Comparison of ENCODE assay signal across 8 mouse cellular contexts in genomic region chr11:75620136-75620780, GRCm38 (mm10). TPM values are rescaled to one million over a fixed set of nuclear protein-coding genes. Genes with fewer than 3 reads are reported as not detected.
A peak's percentile ranks its signal among the peaks of the same experiment; 100 is the strongest.
DNase-seq lines count a peak whose midpoint lies in the region; ATAC-seq lines count a peak whose summit lies in the region.

No protein-coding gene starts in this region.

- H3K4me1 ChIP-seq in forebrain, embryonic 12.5 days, result no peaks in the 10 kb centered on the region

- no peak overlapping the region for H3K27ac ChIP-seq in forebrain, embryonic 12.5 days

- no peak overlapping the region for H3K9ac ChIP-seq in forebrain, embryonic 12.5 days

- H3K36me3 ChIP-seq in forebrain, embryonic 12.5 days (replicated peaks), result peaks cover 58% of the 10 kb centered on the region

- H3K4me3 ChIP-seq in forebrain, embryonic 12.5 days (replicated peaks), result no peak overlapping the region

- H3K9me3 ChIP-seq in forebrain, embryonic 12.5 days, result no peaks in the 10 kb centered on the region

- ATAC-seq in cerebellum, adult (ENCODE audit: insufficient number of reproducible peaks, low FRiP score, low TSS enrichment), result peak; percentile 72; the same call in 1 of the 2 replicates
- ATAC-seq in forebrain, embryonic 12.5 days (ENCODE audit: low FRiP score), result no peak

- H3K27me3 ChIP-seq in forebrain, embryonic 12.5 days, result no peaks in the 10 kb centered on the region

- no peak for DNase-seq in cerebellum, postnatal 4 days (ENCODE audit: low spot score in 2 of 2)
- peak; percentile 59 for DNase-seq in 3134 (ENCODE audit: extremely low read depth, insufficient read length, low spot score)
- DNase-seq in cerebellum, adult 9-11 months, result peak; percentile 79
- peak; percentile 48 to 66 for DNase-seq in heart, postnatal 14 days
- no peak for DNase-seq in testis, postnatal 14 days (ENCODE audit: low spot score)
- no peak for DNase-seq in kidney, postnatal 10 days

- intact Hi-C loops in heart, postnatal 14 days (cut with DNase I), result no loop called here

- 93% methylated on average over 12 of the region's 12 CpGs for WGBS in forebrain, embryonic 12.5 days

- no peak overlapping the region for H3K4me2 ChIP-seq in forebrain, embryonic 12.5 days

RNA-seq across cellular contexts. Expression of gene Inpp5k, which starts 10.5 kb away (rescaled TPM):
- total RNA-seq in heart, postnatal 14 days (2021), result 10 to 100 TPM; 32.7 to 32.8 TPM
- 21.5 and 25.4 TPM in 2 replicates for polyA plus RNA-seq in forebrain, embryonic 12.5 days (2016; fragmentation: Nextera tagmentation; extraction: Ambion mirVana)

RNA-seq across cellular contexts. Expression of gene Myo1c, which starts 30.0 kb away (rescaled TPM):
- total RNA-seq in heart, postnatal 14 days (2021), result 100 to 1,000 TPM; 136 to 143 TPM
- 12.1 and 13.9 TPM in 2 replicates for polyA plus RNA-seq in forebrain, embryonic 12.5 days (2016; fragmentation: Nextera tagmentation; extraction: Ambion mirVana)

RNA-seq across cellular contexts. Expression of gene Pitpna, which starts 32.4 kb away (rescaled TPM):
- total RNA-seq in heart, postnatal 14 days (2021), result 100 to 1,000 TPM; 124 to 130 TPM
- polyA plus RNA-seq in forebrain, embryonic 12.5 days (2016; fragmentation: Nextera tagmentation; extraction: Ambion mirVana), result 95.5 and 96.1 TPM in 2 replicates

RNA-seq across cellular contexts. Expression of gene Crk, which starts 58.8 kb away (rescaled TPM):
- 10 to 100 TPM; 91.1 to 94.4 TPM for total RNA-seq in heart, postnatal 14 days (2021)
- 139 and 146 TPM in 2 replicates for polyA plus RNA-seq in forebrain, embryonic 12.5 days (2016; fragmentation: Nextera tagmentation; extraction: Ambion mirVana)

Comparison
In these comparisons a context has a peak if more than half of its experiments do, and no peak if none do; other contexts are left out.
1. DNase-seq: peak in 3134 (single experiment), cerebellum, adult 9-11 months (single experiment) and heart, postnatal 14 days (2 of 2); none in cerebellum, postnatal 4 days (0 of 2), testis, postnatal 14 days (single experiment) and kidney, postnatal 10 days (single experiment).